Mouse (Mus musculus): ENCODE data around the gene 4930432M17Rik. TPM values are rescaled to one million over a fixed set of nuclear protein-coding genes. Genes with fewer than 3 reads are reported as not detected.

4930432M17Rik gene
- polyA plus RNA-seq, 1 experiment from 2014 or later, result not detected

DNA sequence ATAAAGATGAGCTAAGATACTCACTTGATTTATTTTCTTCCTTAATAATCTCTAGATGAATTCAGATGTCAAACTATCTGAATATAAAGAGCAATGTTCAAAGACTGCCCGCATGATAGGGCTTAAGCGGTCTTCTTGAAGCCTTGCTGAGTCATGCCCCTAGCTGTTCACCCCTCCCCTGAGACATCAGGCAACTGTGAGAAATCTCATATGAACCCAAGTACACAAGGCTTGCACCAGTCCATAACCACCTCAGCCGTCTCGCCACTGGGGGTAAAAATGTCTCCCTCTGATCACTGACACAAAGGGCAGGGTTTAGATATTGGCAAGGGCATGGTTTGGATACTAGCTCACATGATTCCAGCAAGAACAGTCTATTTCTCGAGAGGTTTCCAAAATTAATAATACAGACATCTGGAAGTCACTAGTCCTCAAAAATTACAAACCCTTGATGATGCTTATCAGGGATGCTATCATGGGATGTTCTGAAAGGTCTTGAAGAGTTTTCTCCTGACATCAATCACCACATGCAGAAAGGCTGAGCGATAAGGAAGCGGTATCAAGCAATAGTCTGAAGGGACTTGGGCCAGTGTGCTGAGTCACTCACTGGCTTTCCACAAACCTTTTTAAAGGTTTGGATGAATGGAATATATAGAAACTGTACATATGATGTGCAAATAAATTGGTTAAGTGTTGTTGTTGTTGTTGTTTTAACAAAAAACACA is 32.8 kb downstream of the 4930432M17Rik start:
- DNase-seq (ENCODE audit: low spot score) (no peak), ATAC-seq (replicated peaks; ENCODE audit: insufficient number of reproducible peaks, low FRiP score, low TSS enrichment, low read depth) (no peak)
- no peaks in the 10 kb centered on the region for H3K9me3 ChIP-seq (replicated peaks; ENCODE audit: control insufficient read depth, low read length)
- H3K4me3 ChIP-seq (ENCODE audit: low read depth, low read length), result no peak overlapping the region
- H3K9ac ChIP-seq (replicated peaks; ENCODE audit: low read length), result no peak overlapping the region
- H3K36me3 ChIP-seq (replicated peaks; ENCODE audit: control insufficient read depth, insufficient read depth, low read depth, low read length), result no peaks in the 10 kb centered on the region
- no peaks in the 10 kb centered on the region for H3K4me1 ChIP-seq (ENCODE audit: control insufficient read depth, insufficient read depth, low read length)
- no peak overlapping the region for H3K27ac ChIP-seq (replicated peaks; ENCODE audit: low read depth, low read length)
- no peak overlapping the region for H3K4me2 ChIP-seq (ENCODE audit: low read depth, low read length)
- H3K27me3 ChIP-seq (ENCODE audit: control insufficient read depth, insufficient read depth, low read length), result no peaks in the 10 kb centered on the region
- 88% methylated on average over 7 of the region's 7 CpGs for WGBS

DNA sequence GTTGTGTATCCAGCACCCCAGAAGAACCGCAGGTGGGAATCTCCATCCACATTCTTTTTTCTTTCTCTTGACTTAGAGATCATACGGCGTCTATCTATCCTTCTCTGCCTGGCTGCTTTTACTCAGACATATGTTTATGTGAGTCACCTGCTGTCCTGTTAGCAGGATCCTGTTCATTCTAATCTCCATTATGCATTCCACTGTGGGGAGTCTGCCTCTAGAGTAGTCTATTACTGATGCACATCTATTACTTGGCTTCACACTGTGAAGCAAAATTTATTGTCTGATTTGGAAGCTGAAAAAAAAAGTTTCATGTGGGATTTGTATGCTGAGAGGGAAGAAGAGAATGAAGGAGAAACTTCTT is 33.3 kb downstream of the 4930432M17Rik start:
- Histone ChIP-seq H3K27me3 (ENCODE audit: control insufficient read depth, insufficient read depth, low read length) (no peaks in the 10 kb centered on the region), H3K4me1 (ENCODE audit: control insufficient read depth, insufficient read depth, low read length) (no peaks in the 10 kb centered on the region), H3K36me3 (replicated peaks; ENCODE audit: control insufficient read depth, insufficient read depth, low read depth, low read length) (no peaks in the 10 kb centered on the region), H3K4me3 (ENCODE audit: low read depth, low read length) (no peak overlapping the region), H3K4me2 (ENCODE audit: low read depth, low read length) (no peak overlapping the region), H3K9ac (replicated peaks; ENCODE audit: low read length) (no peak overlapping the region), H3K9me3 (replicated peaks; ENCODE audit: control insufficient read depth, low read length) (no peaks in the 10 kb centered on the region), H3K27ac (replicated peaks; ENCODE audit: low read depth, low read length) (no peak overlapping the region)
- DNase-seq (ENCODE audit: low spot score) (no peak), ATAC-seq (replicated peaks; ENCODE audit: insufficient number of reproducible peaks, low FRiP score, low TSS enrichment, low read depth) (no peak)
- 88% methylated on average over 3 of the region's 3 CpGs for WGBS

DNA sequence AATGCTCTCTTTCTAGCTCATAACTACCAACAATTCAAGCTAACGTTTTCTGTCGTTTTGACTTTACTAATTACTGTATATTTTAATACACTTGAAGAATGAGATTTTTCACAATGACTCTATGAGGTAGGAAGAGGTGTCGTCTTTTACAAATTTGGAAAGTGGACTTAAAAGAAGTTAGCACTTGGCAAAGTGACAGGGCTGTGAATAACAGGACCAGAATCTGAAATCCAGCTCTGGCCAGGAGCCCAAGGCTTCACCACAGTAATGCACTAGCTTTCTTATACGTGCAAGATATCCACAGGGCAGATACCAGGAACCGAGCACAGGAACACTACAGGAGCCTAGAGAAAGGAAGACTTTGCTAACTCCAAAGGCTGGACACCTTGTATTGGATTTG is 35.5 kb downstream of the 4930432M17Rik start:
- 77% methylated on average over 5 of the region's 5 CpGs for WGBS
- ATAC-seq (replicated peaks; ENCODE audit: insufficient number of reproducible peaks, low FRiP score, low TSS enrichment, low read depth), result no peak
- H3K27ac ChIP-seq (replicated peaks; ENCODE audit: low read depth, low read length), result no peak overlapping the region

DNA sequence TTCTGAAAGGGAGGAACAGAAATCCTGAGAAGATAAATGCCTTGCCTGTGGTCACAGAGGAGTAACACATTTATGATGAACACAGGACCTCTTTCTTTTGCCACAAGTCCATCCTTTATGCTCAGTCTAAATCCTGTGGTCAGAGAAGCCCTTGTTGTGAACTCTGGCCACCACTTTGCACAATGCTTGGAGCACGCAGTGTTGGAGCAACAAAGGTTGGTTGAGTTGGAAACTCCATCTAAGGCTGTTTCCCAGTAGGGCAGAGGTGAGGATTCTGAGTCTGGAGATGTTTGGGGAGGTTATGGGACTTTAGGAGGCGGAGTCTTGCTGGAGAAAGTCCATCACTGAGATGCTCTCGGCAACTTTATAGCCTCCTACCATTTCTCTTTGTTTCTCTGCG is 36.5 kb downstream of the 4930432M17Rik start:
- ATAC-seq (replicated peaks; ENCODE audit: insufficient number of reproducible peaks, low FRiP score, low TSS enrichment, low read depth) (no peak), DNase-seq (ENCODE audit: low spot score) (no peak)
- 70% methylated on average over 4 of the region's 4 CpGs for WGBS
- Histone ChIP-seq H3K4me2 (ENCODE audit: low read depth, low read length) (no peak overlapping the region), H3K36me3 (replicated peaks; ENCODE audit: control insufficient read depth, insufficient read depth, low read depth, low read length) (no peaks in the 10 kb centered on the region), H3K4me3 (ENCODE audit: low read depth, low read length) (no peak overlapping the region), H3K27me3 (ENCODE audit: control insufficient read depth, insufficient read depth, low read length) (no peaks in the 10 kb centered on the region), H3K9ac (replicated peaks; ENCODE audit: low read length) (no peak overlapping the region), H3K4me1 (ENCODE audit: control insufficient read depth, insufficient read depth, low read length) (no peaks in the 10 kb centered on the region), H3K27ac (replicated peaks; ENCODE audit: low read depth, low read length) (no peak overlapping the region), H3K9me3 (replicated peaks; ENCODE audit: control insufficient read depth, low read length) (no peaks in the 10 kb centered on the region)

More for the DNA sequence above, 35.5 kb downstream of the 4930432M17Rik start:
- Histone ChIP-seq H3K4me1 (ENCODE audit: control insufficient read depth, insufficient read depth, low read length) (no peaks in the 10 kb centered on the region), H3K9ac (replicated peaks; ENCODE audit: low read length) (no peak overlapping the region), H3K36me3 (replicated peaks; ENCODE audit: control insufficient read depth, insufficient read depth, low read depth, low read length) (no peaks in the 10 kb centered on the region), H3K4me2 (ENCODE audit: low read depth, low read length) (no peak overlapping the region), H3K27me3 (ENCODE audit: control insufficient read depth, insufficient read depth, low read length) (no peaks in the 10 kb centered on the region), H3K4me3 (ENCODE audit: low read depth, low read length) (no peak overlapping the region), H3K9me3 (replicated peaks; ENCODE audit: control insufficient read depth, low read length) (no peaks in the 10 kb centered on the region)
- no peak for DNase-seq (ENCODE audit: low spot score)

- no peak for ATAC-seq (replicated peaks; ENCODE audit: insufficient number of reproducible peaks, low FRiP score, low TSS enrichment, low read depth)
These were observed 40.5 kb downstream of the 4930432M17Rik start for GRCm38 (mm10) chr3:121710894-121711531.

DNA sequence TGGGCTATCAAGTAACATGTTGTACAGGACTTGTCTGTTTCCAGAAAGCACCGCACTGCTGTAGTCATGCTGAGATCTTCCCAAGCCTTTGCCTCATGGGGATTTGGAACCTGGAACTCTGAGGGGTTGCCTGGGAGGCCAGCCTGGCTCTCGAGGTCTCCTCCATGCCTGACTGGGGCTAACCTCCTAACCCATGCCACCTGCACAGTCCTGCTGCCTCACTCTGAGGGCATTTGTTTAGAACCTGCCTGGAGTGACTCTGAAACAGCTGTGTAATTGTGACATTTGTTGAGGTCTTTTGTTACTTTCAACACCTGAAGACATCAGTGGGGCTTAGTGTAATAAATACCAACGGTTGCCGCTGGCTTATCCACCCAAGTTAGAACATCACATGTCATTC is 41.7 kb downstream of the 4930432M17Rik start:
- H3K4me1 ChIP-seq (ENCODE audit: control insufficient read depth, insufficient read depth, low read length), result no peaks in the 10 kb centered on the region
- H3K36me3 ChIP-seq (replicated peaks; ENCODE audit: control insufficient read depth, insufficient read depth, low read depth, low read length), result no peaks in the 10 kb centered on the region
- ATAC-seq (replicated peaks; ENCODE audit: insufficient number of reproducible peaks, low FRiP score, low TSS enrichment, low read depth) (no peak), DNase-seq (ENCODE audit: low spot score) (no peak)
- no peaks in the 10 kb centered on the region for H3K9me3 ChIP-seq (replicated peaks; ENCODE audit: control insufficient read depth, low read length)
- no peak overlapping the region for H3K9ac ChIP-seq (replicated peaks; ENCODE audit: low read length)
- no peak overlapping the region for H3K27ac ChIP-seq (replicated peaks; ENCODE audit: low read depth, low read length)
- H3K4me3 ChIP-seq (ENCODE audit: low read depth, low read length), result no peak overlapping the region
- WGBS, result 70% methylated on average over 4 of the region's 4 CpGs
- no peak overlapping the region for H3K4me2 ChIP-seq (ENCODE audit: low read depth, low read length)
- H3K27me3 ChIP-seq (ENCODE audit: control insufficient read depth, insufficient read depth, low read length), result no peaks in the 10 kb centered on the region

More at GRCm38 (mm10) chr3:121710894-121711531, 40.5 kb downstream of the 4930432M17Rik start:
- Histone ChIP-seq H3K4me3 (ENCODE audit: low read depth, low read length) (no peak overlapping the region), H3K27ac (replicated peaks; ENCODE audit: low read depth, low read length) (no peak overlapping the region), H3K36me3 (replicated peaks; ENCODE audit: control insufficient read depth, insufficient read depth, low read depth, low read length) (no peaks in the 10 kb centered on the region), H3K9ac (replicated peaks; ENCODE audit: low read length) (no peak overlapping the region), H3K27me3 (ENCODE audit: control insufficient read depth, insufficient read depth, low read length) (no peaks in the 10 kb centered on the region), H3K4me2 (ENCODE audit: low read depth, low read length) (no peak overlapping the region), H3K9me3 (replicated peaks; ENCODE audit: control insufficient read depth, low read length) (no peaks in the 10 kb centered on the region), H3K4me1 (ENCODE audit: control insufficient read depth, insufficient read depth, low read length) (no peaks in the 10 kb centered on the region)
- DNase-seq (ENCODE audit: low spot score), result no peak
- WGBS, result 86% methylated on average over 7 of the region's 7 CpGs

DNA sequence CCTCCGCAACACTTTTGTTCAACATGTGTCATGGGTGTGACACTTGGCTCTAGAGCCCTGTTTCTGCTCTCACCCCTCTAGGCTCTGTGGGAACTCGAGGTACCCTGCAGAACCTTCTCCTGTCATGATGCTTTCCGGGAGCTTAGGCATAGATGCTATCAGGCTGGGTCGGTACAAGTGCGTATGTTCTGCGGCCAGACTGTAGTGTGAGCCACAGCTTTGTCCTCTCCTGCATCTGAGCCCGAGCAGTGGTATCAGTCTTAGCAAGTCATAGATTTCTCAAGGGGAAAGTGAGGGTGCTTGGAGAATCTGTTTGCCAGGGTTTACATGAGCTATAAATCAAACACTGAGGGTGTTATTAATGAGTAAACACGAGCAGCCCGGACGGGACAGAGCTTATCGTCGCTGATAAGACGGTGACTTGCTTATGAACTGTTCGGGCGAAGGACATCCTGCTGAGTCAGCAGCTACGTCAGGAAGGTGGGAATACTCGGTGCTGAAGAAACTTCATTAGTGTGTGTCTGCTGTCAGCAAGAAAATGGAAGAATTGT is 42.7 kb downstream of the 4930432M17Rik start:
- Histone ChIP-seq H3K4me2 (ENCODE audit: low read depth, low read length) (no peak overlapping the region), H3K9ac (replicated peaks; ENCODE audit: low read length) (no peak overlapping the region), H3K9me3 (replicated peaks; ENCODE audit: control insufficient read depth, low read length) (no peaks in the 10 kb centered on the region), H3K4me3 (ENCODE audit: low read depth, low read length) (no peak overlapping the region), H3K36me3 (replicated peaks; ENCODE audit: control insufficient read depth, insufficient read depth, low read depth, low read length) (no peaks in the 10 kb centered on the region), H3K4me1 (ENCODE audit: control insufficient read depth, insufficient read depth, low read length) (no peaks in the 10 kb centered on the region), H3K27me3 (ENCODE audit: control insufficient read depth, insufficient read depth, low read length) (no peaks in the 10 kb centered on the region), H3K27ac (replicated peaks; ENCODE audit: low read depth, low read length) (no peak overlapping the region)
- 84% methylated on average over 17 of the region's 17 CpGs for WGBS
- DNase-seq (ENCODE audit: low spot score), result no peak
- no peak for ATAC-seq (replicated peaks; ENCODE audit: insufficient number of reproducible peaks, low FRiP score, low TSS enrichment, low read depth)

DNA sequence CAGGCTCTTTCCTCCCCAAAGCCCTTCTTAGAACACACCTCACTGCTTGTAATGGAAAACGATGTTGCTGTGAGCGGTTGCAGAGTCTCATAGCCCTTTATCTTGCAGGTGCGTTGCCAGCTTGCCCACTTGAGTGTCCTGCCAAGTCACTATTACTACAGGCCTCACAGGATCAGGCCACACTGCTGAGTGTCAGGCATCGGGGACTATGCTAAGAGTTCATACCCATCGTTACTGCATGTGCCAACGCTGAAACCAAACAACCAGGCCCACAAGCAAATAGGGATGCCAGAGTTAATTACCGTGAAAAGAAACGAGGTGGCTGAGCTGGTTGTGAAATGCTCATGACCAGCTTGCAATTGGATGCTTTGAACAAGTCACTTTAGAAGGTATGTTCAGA is 43.3 kb downstream of the 4930432M17Rik start:
- no peak for ATAC-seq (replicated peaks; ENCODE audit: insufficient number of reproducible peaks, low FRiP score, low TSS enrichment, low read depth)
- Histone ChIP-seq H3K4me3 (ENCODE audit: low read depth, low read length) (no peak overlapping the region), H3K27me3 (ENCODE audit: control insufficient read depth, insufficient read depth, low read length) (no peaks in the 10 kb centered on the region), H3K27ac (replicated peaks; ENCODE audit: low read depth, low read length) (no peak overlapping the region), H3K36me3 (replicated peaks; ENCODE audit: control insufficient read depth, insufficient read depth, low read depth, low read length) (no peaks in the 10 kb centered on the region), H3K9ac (replicated peaks; ENCODE audit: low read length) (no peak overlapping the region), H3K9me3 (replicated peaks; ENCODE audit: control insufficient read depth, low read length) (no peaks in the 10 kb centered on the region), H3K4me1 (ENCODE audit: control insufficient read depth, insufficient read depth, low read length) (no peaks in the 10 kb centered on the region), H3K4me2 (ENCODE audit: low read depth, low read length) (no peak overlapping the region)
- WGBS, result 76% methylated on average over 8 of the region's 8 CpGs
- DNase-seq (ENCODE audit: low spot score), result no peak
